In genomic region chr1:180332076-180332927, GRCm38 (mm10) we compare ENCODE assay signal across 8 mouse cellular contexts. TPM values are rescaled to one million over a fixed set of nuclear protein-coding genes. Genes with fewer than 3 reads are reported as not detected.
DNase-seq lines count a peak whose midpoint lies in the region; ATAC-seq lines count a peak whose summit lies in the region.

No protein-coding gene starts in this region.

- WGBS in midbrain, embryonic 11.5 days: under 1% methylated on average over 72 of the region's 72 CpGs
- WGBS in stomach, embryonic 15.5 days: 8% methylated on average over 72 of the region's 72 CpGs

- peaks cover 16% of the 10 kb centered on the region for H3K4me1 ChIP-seq in midbrain, embryonic 11.5 days (ENCODE audit: control insufficient read depth, insufficient read depth, low read length)
- peaks cover 40% of the 10 kb centered on the region for H3K4me1 ChIP-seq in stomach, embryonic 15.5 days

- H3K27ac ChIP-seq in midbrain, embryonic 11.5 days (ENCODE audit: low read depth, low read length): no peak overlapping the region
- peak overlapping the region; percentile 95; the same call in 1 of the 2 replicates for H3K27ac ChIP-seq in stomach, embryonic 15.5 days

- peaks cover 18% of the 10 kb centered on the region for H3K27me3 ChIP-seq in midbrain, embryonic 11.5 days (ENCODE audit: control insufficient read depth, insufficient read depth, low read length)
- H3K27me3 ChIP-seq in stomach, embryonic 15.5 days (replicated peaks): no peaks in the 10 kb centered on the region

- DNase-seq in CD4-positive, CD25-positive, alpha-beta regulatory T cell, adult 2 months (ENCODE audit: low read depth, low spot score): peak; percentile 70
- DNase-seq in Muller cell, postnatal 12 days (ENCODE audit: inconsistent ontology term): peak; percentile 63
- peak; percentile 51 for DNase-seq in embryo, embryonic 10.5 days (ENCODE audit: low spot score)
- peak; percentile 44 to 51 for DNase-seq in heart, postnatal 14 days
- peak; percentile 53 to 66 for DNase-seq in layer of hippocampus, postnatal 25 days (ENCODE audit: extremely low spot score in 1 of 2, low spot score in 1 of 2)
- DNase-seq in midbrain, embryonic 11.5 days (ENCODE audit: low spot score, missing footprints): peak; percentile 96

- no peaks in the 10 kb centered on the region for H3K36me3 ChIP-seq in midbrain, embryonic 11.5 days (ENCODE audit: control insufficient read depth, insufficient read depth, low read length)
- H3K36me3 ChIP-seq in stomach, embryonic 15.5 days: 0 out of 2 replicates have a peak, but pooled peaks cover 2% of the 10 kb centered on the region

- H3K9me3 ChIP-seq in midbrain, embryonic 11.5 days (ENCODE audit: control insufficient read depth, low read length): no peaks in the 10 kb centered on the region
- H3K9me3 ChIP-seq in stomach, embryonic 15.5 days: no peaks in the 10 kb centered on the region

- intact Hi-C loops in heart, postnatal 14 days (cut with DNase I): loop anchor here (2.0 to 5.0 kb wide), 5 partner anchors 35 to 90 kb away; no protein-coding TSS in a partner anchor

- no peak for ATAC-seq in CD4-positive, CD25-positive, alpha-beta regulatory T cell, adult 4 months
- ATAC-seq in midbrain, embryonic 11.5 days (ENCODE audit: low FRiP score): peak; percentile 69
- ATAC-seq in stomach, embryonic 15.5 days (ENCODE audit: insufficient read depth, low FRiP score, low read depth): no peak

- peak overlapping the region; percentile 58 for H3K4me3 ChIP-seq in midbrain, embryonic 11.5 days (ENCODE audit: low read depth, low read length)
- peak overlapping the region; percentile 78 for H3K4me3 ChIP-seq in stomach, embryonic 15.5 days (replicated peaks)

- peak overlapping the region; percentile 88 for H3K4me2 ChIP-seq in midbrain, embryonic 11.5 days
- peak overlapping the region; percentile 97 for H3K4me2 ChIP-seq in stomach, embryonic 15.5 days

- H3K9ac ChIP-seq in midbrain, embryonic 11.5 days (ENCODE audit: low read length): peak overlapping the region; percentile 65
- H3K9ac ChIP-seq in stomach, embryonic 15.5 days: peak overlapping the region; percentile 73

RNA-seq across cellular contexts. Expression of gene Itpkb, which starts 2.0 kb away (rescaled TPM):
- polyA plus RNA-seq in CD4-positive, CD25-positive, alpha-beta regulatory T cell, adult 4 months (2017; shearing (Covaris generic)): 10 to 100 TPM; 54.6 to 56.7 TPM
- total RNA-seq in heart, postnatal 14 days (2021): 10 to 100 TPM; 76.8 to 79.6 TPM
- total RNA-seq in layer of hippocampus, postnatal 25 days (2021): 10 to 100 TPM; 24.4 to 26.5 TPM
- 1.9 and 2.0 TPM in 2 replicates for polyA plus RNA-seq in midbrain, embryonic 11.5 days (2014; fragmentation: Nextera tagmentation; extraction: Ambion mirVana)
- 8.9 and 9.4 TPM in 2 replicates for polyA plus RNA-seq in stomach, embryonic 15.5 days (2015; fragmentation: Nextera tagmentation; extraction: Ambion mirVana)
